Mouse (Mus musculus) splenic B cell, adult 2 months (primary cell): ENCODE data around the gene Speg.

Source experiments
- DNase-seq: peaks from one replicate; pipeline ENCODE4 v3.0.0-alpha.2; 2011; ENCODE audit warnings: low read depth, low spot score
- H3K27me3 ChIP-seq: 2 replicates; pipeline ENCODE4 v1.6.1; 2012; ENCODE audit warnings: mild to moderate bottlenecking, low read length, moderate library complexity, mixed read lengths; ENCODE audit not compliant: control insufficient read depth, poor library complexity, insufficient read depth, severe bottlenecking
- H3K36me3 ChIP-seq: 2 replicates; pipeline ENCODE4 v1.6.1; 2012; ENCODE audit warnings: mild to moderate bottlenecking, low read length, moderate library complexity, mixed read lengths; ENCODE audit not compliant: control insufficient read depth, poor library complexity, insufficient read depth, severe bottlenecking

The Speg gene

DNA sequence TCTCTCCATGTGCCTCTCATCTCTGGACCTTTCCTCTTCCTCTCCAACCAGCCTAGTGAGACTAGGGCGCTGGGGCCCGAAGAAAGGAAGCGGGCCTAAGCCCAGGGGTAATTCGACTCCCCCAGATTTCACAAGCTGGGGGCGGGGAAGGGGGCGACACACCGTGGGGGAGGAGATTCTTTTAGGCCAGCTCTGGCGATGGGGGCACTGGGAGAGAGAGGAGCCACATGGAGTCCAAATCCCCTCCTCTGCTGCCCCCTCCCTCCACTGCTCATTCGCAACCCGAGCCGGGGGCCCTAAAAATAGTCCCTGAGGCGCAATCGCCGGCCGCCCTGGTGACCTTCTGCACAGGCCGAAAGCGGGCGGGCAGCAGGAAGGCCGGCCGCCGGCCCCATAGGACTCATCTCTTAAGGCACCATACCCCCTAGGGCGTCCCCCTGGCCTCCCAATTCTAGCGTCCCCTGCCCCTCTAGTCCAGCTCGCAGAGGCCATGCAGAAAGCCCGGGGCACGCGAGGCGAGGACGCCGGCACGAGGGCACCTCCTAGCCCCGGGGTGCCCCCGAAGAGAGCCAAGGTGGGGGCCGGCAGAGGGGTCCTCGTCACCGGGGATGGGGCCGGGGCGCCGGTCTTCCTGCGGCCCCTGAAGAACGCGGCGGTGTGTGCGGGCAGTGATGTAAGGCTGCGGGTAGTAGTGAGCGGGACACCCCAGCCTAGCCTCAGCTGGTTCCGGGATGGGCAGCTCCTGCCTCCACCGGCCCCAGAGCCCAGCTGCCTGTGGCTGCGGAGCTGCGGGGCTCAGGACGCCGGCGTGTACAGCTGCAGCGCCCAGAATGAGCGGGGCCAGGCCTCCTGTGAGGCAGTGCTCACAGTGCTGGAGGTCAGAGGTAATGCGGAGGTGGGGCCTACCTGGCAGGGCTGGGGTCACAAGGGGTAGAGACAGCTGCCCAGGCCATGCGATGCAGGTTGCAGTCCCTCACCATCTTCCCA lies at the start of gene Speg:
Speg (plus strand) TSS at position 348 of the 987 bp plus-strand sequence.
- DNase-seq = no peak
- Histone ChIP-seq H3K27me3 (no peaks in the 10 kb centered on the region), H3K36me3 (no peaks in the 10 kb centered on the region)

DNA sequence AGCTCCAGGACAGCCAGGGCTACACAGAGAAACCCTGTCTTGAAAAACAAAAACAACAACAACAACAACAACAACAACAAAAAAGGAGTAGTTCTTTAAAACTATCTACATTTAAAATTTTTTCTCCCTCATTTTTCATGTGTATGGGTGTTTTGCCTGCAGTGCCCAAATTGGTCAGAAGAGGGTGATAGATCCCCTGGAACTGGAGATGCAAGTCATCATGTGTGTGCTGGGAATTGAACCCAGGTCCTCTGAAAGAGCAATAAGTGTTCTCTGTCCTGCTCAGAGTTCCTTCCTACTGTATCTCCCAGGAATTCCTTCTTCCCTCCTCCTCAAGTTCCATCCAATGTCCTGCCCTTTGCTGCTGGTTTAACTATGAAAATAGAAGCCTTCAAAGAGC lies 47.6 kb upstream of the Speg start:
- Histone ChIP-seq H3K27me3 (no peaks in the 10 kb centered on the region), H3K36me3 (no peaks in the 10 kb centered on the region)
- DNase-seq = no peak

DNA sequence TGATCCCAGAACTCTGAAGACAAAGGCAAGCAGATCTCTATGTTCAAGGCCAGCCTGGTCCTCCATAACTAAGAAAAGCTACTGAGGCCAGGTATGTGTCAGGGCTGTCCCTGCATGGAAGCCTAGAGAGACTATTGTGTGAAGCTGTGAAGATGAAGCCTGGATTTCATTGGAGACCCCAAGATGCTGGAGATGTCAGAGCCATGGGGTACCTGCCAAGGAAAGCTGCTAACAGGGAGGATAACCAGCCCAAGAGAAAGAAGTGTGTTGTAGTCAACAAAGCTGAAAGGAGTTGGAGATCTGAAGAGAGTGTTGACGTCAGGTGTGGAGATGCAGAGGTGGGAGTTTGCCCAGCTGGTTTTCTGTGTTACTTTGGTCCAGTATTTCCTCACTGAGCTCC lies 43.8 kb upstream of the Speg start:
- no peak for DNase-seq
- Histone ChIP-seq H3K27me3 (no peaks in the 10 kb centered on the region), H3K36me3 (no peaks in the 10 kb centered on the region)

DNA sequence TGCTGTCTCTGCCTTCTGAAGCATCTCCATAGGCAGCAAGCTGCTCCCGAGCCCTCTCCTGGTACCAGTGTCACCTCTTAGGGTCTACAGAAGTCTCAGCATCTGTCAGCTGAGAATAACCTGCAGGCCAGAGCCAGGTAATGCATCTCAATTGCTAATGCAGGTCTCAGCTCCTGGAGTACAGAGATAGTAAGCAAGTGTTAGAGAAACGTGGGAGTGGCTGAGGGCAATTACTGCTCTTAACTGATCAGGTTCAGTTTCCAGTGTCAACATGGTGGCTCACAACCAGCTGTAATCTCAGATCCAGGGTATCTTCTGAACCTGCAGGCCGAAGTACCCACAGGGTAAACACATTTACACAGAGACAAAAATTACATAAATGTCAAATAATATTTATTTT lies 38.6 kb upstream of the Speg start:
- DNase-seq = no peak
- Histone ChIP-seq H3K36me3 (no peaks in the 10 kb centered on the region), H3K27me3 (no peaks in the 10 kb centered on the region)

DNA sequence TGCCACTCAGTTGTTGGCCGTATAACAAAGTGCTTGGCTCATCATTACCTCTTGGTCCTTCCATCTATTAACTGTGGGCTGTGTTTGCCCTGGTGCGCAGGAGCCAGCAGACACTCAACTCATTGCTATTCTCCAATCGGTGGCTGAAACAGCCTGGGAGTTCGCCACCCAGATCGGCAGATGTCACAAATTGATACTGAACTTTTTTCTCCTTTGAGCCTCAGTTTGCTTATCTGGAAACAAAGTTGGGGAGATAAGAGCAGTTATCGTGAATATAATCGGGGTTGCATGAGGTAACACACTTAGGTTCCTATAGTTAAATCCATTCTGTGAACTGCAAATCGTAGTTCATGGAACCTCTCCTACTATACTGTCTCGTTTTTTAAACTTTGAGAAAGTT lies 38.0 kb upstream of the Speg start:
- no peak for DNase-seq
- H3K36me3 ChIP-seq = no peaks in the 10 kb centered on the region
- H3K27me3 ChIP-seq = no peaks in the 10 kb centered on the region

DNA sequence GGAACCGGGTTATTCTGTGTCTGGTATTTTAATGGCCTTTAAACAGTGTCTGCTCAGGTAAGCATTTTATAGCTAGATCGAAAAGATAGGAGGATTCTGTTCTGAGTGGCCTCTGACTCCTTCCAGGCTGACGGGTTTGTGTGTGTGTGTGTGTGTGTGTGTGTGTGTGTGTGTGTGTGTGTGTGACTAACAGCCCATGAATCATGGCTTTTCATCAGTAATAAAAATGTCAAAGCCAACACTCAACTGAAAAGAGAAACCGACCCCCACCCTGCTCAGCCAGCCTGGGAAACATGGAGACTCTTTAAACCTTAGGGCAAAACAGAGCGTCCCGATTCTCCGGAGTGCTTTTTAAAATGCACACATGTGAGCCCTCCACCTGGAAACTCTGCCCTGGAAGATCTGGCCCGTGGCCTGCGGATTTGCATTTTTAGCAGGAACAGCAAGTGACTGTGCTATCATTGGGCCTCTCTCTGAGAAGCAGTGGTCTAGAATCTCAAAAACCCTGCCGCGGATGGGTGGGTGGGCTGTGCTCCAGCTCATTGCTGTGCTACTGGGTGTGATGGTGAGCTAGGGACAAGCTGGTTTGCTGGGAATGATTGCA lies 36.9 kb upstream of the Speg start:
- no peaks in the 10 kb centered on the region for H3K36me3 ChIP-seq
- H3K27me3 ChIP-seq = no peaks in the 10 kb centered on the region
- no peak for DNase-seq

DNA sequence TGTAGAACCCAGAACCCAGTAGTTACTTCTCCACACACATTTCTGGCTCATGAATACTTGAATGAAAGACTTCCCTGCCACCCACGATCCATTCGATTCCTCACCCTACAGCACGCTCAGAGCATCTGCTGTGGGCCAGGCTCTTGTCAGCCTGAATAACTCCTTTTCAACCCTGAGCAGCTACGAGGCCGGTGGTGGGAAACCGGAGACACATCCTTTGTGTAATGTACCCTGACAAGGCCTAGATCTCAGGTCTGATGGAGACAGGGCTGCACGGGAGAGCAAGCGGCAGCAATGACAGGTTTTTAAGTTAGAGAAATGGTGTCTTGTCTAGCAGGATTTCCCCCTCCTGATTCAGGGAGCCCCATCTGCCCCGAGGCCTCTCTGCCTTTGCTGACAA lies 35.8 kb upstream of the Speg start:
- Histone ChIP-seq H3K27me3 (no peaks in the 10 kb centered on the region), H3K36me3 (no peaks in the 10 kb centered on the region)
- DNase-seq = no peak

DNA sequence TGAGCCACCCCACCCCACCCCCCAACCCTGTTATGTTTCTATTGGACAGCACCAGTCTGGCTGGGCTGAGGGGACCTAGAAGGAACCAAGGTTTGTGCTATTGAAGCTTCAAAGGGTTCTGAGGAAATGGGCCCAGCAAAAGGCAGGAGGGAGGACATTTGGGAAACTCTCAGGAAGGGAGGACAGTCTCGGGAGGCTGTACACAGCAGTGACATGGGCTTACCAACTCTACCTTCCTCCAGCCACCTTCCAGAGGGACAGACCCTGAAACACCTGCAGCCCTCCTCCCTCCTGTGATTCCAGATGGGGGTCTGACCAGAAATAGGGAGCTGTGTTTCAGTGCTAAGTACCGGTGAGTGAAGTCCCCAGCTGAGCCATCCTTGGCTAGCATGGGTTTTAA lies 34.6 kb upstream of the Speg start:
- H3K27me3 ChIP-seq = no peaks in the 10 kb centered on the region
- no peaks in the 10 kb centered on the region for H3K36me3 ChIP-seq
- DNase-seq = no peak

DNA sequence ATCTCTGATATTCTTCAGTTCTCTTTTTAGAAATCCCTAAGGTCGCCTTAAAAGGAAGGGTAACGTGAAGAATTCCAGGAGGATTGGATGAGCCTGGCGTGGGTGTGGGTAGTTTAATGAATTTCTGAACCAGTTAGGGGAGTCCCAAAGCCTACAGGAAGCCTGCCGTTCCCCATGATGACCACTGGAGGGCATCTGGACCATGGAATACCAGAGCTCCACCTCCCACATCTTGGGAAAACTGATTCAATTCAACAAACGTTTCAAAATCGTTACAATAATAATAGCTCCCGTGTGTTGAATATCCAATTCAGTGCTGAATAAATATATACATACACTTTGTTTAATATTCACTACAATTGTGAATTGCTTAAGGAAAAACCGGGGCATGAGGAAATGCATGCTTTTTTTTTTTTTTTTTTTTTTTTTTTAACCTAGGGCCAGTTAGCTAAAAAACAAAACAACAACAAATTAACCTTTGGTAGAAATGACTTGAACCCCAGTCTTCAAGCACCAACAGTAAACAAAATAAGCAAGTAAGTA lies 32.2 kb upstream of the Speg start:
- DNase-seq = peak; percentile 43

DNA sequence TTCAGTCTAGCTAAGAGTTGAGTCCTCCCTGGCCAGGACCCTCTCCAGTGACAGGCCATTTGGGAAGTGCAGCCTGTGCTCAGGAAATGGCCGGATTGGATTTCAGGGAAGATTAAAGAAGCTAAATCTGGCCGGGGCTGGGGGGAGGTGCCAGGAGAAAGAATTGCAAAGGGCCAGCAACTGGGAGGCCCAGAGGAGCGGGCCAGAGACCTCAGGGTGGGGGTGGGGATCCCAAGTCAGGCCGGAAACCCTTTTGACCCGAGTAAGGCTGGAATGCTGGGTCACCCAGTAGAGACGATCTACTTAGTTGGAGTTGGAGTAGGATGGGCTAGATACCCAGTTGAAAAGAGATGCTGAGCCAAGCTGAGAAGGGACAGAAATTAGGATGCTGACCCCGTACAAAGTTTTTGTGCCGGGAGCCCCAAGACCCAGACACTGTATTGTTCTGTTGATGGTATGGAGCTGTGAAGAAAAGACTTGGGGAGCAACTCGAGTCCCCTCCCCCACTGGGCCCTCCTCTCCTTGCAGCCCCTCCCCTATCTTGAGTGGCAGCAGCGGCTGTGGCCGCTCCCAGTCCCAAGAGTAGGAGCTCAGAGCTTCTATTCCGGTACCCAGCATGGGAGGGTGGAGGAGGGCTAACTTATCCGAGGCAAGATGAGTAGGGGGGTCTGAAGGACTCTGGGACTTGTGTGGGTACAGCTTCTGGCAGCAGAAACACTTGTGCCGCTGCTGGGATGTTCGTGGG lies 30.6 kb upstream of the Speg start:
- no peaks in the 10 kb centered on the region for H3K36me3 ChIP-seq
- DNase-seq = no peak
- no peaks in the 10 kb centered on the region; the same call in 1 of the 2 replicates for H3K27me3 ChIP-seq

More for the DNA sequence above, 32.2 kb upstream of the Speg start:
- no peaks in the 10 kb centered on the region for H3K27me3 ChIP-seq
- H3K36me3 ChIP-seq = no peaks in the 10 kb centered on the region

DNA sequence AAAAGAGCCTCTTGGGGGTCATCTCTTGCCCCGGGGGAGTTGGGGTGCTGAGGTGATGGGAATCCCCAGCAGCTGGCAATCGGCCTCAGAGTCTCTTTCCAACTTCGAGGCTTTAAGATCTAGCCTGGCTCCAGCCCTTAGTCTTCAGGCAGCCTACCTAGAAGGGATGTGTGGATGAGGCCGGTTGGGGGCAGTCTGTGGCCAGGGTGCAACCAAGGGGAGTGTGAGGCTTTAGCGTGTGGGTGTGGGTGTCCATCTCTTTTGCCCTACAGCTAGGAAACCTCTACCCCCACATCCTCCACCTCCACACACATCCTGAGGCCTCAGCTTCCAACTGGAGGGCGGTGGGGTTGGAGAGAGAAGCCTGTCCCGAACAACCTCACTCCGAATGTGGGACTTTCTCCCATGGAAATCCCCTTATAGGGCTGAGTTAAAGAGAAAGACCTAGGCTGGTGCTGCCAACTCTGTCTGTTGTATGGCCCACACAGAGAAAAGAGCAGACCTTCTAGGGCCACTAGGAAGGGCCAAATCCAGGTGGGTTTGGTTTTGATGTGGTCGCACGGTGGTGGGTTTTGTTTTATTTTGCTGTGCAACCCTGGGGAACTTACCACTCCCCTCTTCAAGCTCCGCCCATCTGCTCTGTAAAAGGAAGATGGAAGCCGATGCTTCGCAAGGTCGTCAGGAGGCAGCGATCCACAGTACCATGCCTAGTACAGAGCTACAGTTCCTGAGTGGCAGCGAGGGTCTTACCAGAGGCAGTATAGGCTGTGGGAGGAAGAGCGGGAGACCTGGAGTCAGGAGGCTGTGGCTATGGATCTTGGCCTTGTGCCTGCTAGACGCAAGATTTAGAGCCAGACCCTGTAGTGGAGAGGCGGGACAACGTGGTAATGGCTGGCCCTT lies 29.8 kb upstream of the Speg start:
- Histone ChIP-seq H3K36me3 (no peaks in the 10 kb centered on the region), H3K27me3 (no peaks in the 10 kb centered on the region; the same call in 1 of the 2 replicates)
- DNase-seq = no peak

DNA sequence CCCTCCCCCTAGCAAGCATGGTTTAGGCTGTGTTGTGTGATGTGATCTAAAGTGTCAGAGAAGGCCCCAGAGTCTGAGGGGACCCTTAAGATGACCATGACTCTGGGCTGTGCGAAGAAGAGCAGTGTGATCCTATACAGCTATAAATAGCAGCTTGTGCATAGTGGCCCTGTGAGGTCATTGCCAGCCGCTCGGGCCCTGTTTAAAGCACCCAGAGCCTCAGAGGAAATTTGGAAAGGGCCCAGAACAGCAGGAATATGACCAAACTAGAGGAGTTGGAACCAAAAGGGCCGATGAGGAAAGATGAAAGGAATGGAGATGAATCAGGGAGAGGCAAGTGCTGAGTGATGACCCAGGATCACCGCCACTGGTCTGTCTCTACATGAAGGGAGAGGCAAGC lies 27.8 kb upstream of the Speg start:
- no peak for DNase-seq
- no peaks in the 10 kb centered on the region; the same call in 1 of the 2 replicates for H3K27me3 ChIP-seq
- no peaks in the 10 kb centered on the region for H3K36me3 ChIP-seq

DNA sequence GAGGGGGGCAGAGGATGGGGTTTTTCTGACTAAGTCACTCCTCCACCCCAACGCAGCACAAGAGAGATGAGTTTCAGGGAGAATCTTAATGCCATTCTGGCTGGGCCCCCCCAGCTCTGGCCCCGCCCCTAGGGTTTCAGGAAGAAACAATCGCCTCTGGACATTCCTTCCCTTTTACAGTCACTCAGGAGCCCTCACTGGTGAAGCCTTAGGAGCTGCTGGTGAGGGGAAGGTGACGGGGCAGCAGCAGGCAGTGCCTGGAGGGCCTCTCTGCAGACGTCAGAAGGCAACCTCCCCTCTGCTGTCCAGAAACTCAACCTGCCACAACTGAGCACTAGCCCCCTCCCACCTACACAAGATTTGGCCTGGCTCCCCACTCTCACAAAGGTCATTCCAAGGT lies 25.8 kb upstream of the Speg start:
- H3K27me3 ChIP-seq = no peaks in the 10 kb centered on the region; the same call in 1 of the 2 replicates
- no peaks in the 10 kb centered on the region for H3K36me3 ChIP-seq
- DNase-seq = no peak

DNA sequence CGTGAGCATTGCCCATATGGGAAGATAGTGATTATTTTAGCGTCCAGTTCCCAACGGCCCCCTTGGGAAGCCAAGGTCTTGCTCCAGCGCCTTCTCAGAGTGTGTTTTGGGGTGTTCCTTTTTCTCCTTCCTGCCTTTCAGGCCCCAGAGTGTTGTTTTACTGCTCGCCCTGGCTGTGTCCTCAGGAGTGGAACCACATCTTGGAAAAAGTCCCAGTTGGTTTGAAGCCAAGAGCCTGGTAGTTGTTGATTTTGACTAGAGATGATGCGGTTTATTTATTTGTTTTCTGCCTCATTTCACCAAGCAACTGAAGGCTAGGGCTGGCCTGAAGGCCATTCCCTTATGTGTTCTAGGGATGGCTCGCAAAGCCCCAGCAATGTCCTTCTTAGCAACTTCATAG lies 17.8 kb upstream of the Speg start:
- DNase-seq = no peak
- Histone ChIP-seq H3K27me3 (no peaks in the 10 kb centered on the region), H3K36me3 (no peaks in the 10 kb centered on the region)
